Mouse (Mus musculus): ENCODE results near the gene Rpl13a. TPM values are rescaled to one million over a fixed set of nuclear protein-coding genes. Genes with fewer than 3 reads are reported as not detected.
A peak's percentile ranks its signal among the peaks of the same experiment; 100 is the strongest.

Rpl13a gene
- polyA plus RNA-seq, 1 experiment from 2014 or later = 558 TPM

GRCm38 (mm10) chr7:45160866-45161265 is 32.3 kb upstream of the Rpl13a start:
- Histone ChIP-seq H3K36me3 (ENCODE audit: control insufficient read depth, insufficient read depth) (no peaks in the 10 kb centered on the region), H3K27me3 (ENCODE audit: control insufficient read depth, insufficient read depth, low read depth, low read length) (peaks cover 37% of the 10 kb centered on the region), H3K4me1 (ENCODE audit: control insufficient read depth, low read depth, low read length) (peaks cover 14% of the 10 kb centered on the region), H3K4me2 (ENCODE audit: low read depth, low read length) (no peak overlapping the region), H3K9me3 (replicated peaks; ENCODE audit: control insufficient read depth, low read length) (no peaks in the 10 kb centered on the region), H3K4me3 (ENCODE audit: low read depth, low read length) (no peak overlapping the region), H3K27ac (ENCODE audit: low read length) (no peak overlapping the region), H3K9ac (ENCODE audit: low read depth, low read length) (no peak overlapping the region)
- ATAC-seq (ENCODE audit: low read depth) = no peak
- WGBS (ENCODE audit: insufficient replicate concordance) = 74% methylated on average over 3 of the region's 3 CpGs

- Histone ChIP-seq H3K27me3 (ENCODE audit: control insufficient read depth, insufficient read depth, low read depth, low read length) (peaks cover 32% of the 10 kb centered on the region), H3K4me3 (ENCODE audit: low read depth, low read length) (no peak overlapping the region), H3K9me3 (replicated peaks; ENCODE audit: control insufficient read depth, low read length) (no peaks in the 10 kb centered on the region), H3K27ac (ENCODE audit: low read length) (no peak overlapping the region), H3K4me1 (ENCODE audit: control insufficient read depth, low read depth, low read length) (peaks cover 14% of the 10 kb centered on the region), H3K4me2 (ENCODE audit: low read depth, low read length) (no peak overlapping the region), H3K9ac (ENCODE audit: low read depth, low read length) (no peak overlapping the region), H3K36me3 (ENCODE audit: control insufficient read depth, insufficient read depth) (no peaks in the 10 kb centered on the region)
- ATAC-seq (ENCODE audit: low read depth) = no peak
- 76% methylated on average over 6 of the region's 6 CpGs for WGBS (ENCODE audit: insufficient replicate concordance)
Observed at GRCm38 (mm10) chr7:45160316-45160800, 31.8 kb upstream of the Rpl13a start.

DNA sequence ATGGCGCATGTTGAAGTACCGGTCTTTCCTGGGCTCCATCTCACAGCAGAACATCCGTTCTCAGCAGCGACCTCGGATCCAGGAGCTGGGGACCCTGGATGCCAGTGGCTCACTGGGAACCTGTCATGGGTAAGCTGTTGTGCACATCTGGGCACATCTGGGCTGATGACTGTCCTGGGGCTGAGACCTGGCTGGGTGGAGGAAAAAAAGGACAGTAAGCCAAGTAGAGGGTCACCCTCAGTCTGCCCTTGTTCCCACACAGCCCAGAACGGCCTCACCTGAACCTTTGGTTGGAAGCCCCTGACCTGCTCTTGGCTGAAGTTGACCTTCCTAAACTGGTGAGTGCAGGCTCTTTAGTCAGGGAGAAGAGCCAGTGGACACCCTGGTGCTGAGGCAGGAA is 30.4 kb upstream of the Rpl13a start:
- Histone ChIP-seq H3K27me3 (ENCODE audit: control insufficient read depth, insufficient read depth, low read depth, low read length) (peaks cover 18% of the 10 kb centered on the region), H3K4me1 (ENCODE audit: control insufficient read depth, low read depth, low read length) (peaks cover 20% of the 10 kb centered on the region), H3K9ac (ENCODE audit: low read depth, low read length) (no peak overlapping the region), H3K36me3 (ENCODE audit: control insufficient read depth, insufficient read depth) (no peaks in the 10 kb centered on the region), H3K4me2 (ENCODE audit: low read depth, low read length) (no peak overlapping the region), H3K27ac (ENCODE audit: low read length) (no peak overlapping the region), H3K4me3 (ENCODE audit: low read depth, low read length) (no peak overlapping the region), H3K9me3 (replicated peaks; ENCODE audit: control insufficient read depth, low read length) (no peaks in the 10 kb centered on the region)
- ATAC-seq (ENCODE audit: low read depth) = no peak
- WGBS (ENCODE audit: insufficient replicate concordance) = 81% methylated on average over 6 of the region's 6 CpGs

GRCm38 (mm10) chr7:45157459-45157858 is 28.9 kb upstream of the Rpl13a start:
- ATAC-seq (ENCODE audit: low read depth) = no peak
- Histone ChIP-seq H3K36me3 (ENCODE audit: control insufficient read depth, insufficient read depth) (no peaks in the 10 kb centered on the region), H3K4me1 (ENCODE audit: control insufficient read depth, low read depth, low read length) (peaks cover 15% of the 10 kb centered on the region), H3K27ac (ENCODE audit: low read length) (no peak overlapping the region), H3K4me3 (ENCODE audit: low read depth, low read length) (no peak overlapping the region), H3K9me3 (replicated peaks; ENCODE audit: control insufficient read depth, low read length) (no peaks in the 10 kb centered on the region), H3K27me3 (ENCODE audit: control insufficient read depth, insufficient read depth, low read depth, low read length) (peaks cover 3% of the 10 kb centered on the region; the same call in 1 of the 2 replicates), H3K9ac (ENCODE audit: low read depth, low read length) (no peak overlapping the region), H3K4me2 (ENCODE audit: low read depth, low read length) (no peak overlapping the region)
- 81% methylated on average over 14 of the region's 14 CpGs for WGBS (ENCODE audit: insufficient replicate concordance)

DNA sequence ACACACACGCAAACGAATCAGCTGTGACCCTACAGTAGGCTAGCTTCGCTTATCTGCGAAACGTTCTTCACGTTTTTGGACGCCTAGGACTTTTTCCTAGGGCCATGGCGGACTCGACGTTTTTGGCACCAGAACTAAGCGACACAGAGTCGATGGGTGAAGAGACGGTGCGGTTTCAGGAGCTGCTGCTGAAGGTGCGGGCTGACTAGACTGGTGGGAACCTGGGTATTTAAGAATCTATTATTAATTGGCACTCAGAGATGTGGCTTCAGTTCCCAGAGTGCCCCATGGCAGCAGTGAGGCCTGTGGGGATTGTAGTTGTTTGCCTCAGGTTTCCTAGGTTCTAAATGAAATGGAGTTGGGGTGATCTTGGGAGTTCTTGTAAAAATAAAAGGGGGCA is 27.6 kb upstream of the Rpl13a start:
- Histone ChIP-seq H3K27me3 (ENCODE audit: control insufficient read depth, insufficient read depth, low read depth, low read length) (no peaks in the 10 kb centered on the region), H3K4me1 (ENCODE audit: control insufficient read depth, low read depth, low read length) (peaks cover 6% of the 10 kb centered on the region), H3K4me3 (ENCODE audit: low read depth, low read length) (no peak overlapping the region), H3K9ac (ENCODE audit: low read depth, low read length) (no peak overlapping the region), H3K4me2 (ENCODE audit: low read depth, low read length) (no peak overlapping the region), H3K27ac (ENCODE audit: low read length) (no peak overlapping the region), H3K36me3 (ENCODE audit: control insufficient read depth, insufficient read depth) (no peaks in the 10 kb centered on the region), H3K9me3 (replicated peaks; ENCODE audit: control insufficient read depth, low read length) (no peaks in the 10 kb centered on the region)
- ATAC-seq (ENCODE audit: low read depth) = no peak
- WGBS (ENCODE audit: insufficient replicate concordance) = 82% methylated on average over 15 of the region's 15 CpGs

GRCm38 (mm10) chr7:45155590-45155989 is 27.0 kb upstream of the Rpl13a start:
- Histone ChIP-seq H3K9ac (ENCODE audit: low read depth, low read length) (no peak overlapping the region), H3K4me3 (ENCODE audit: low read depth, low read length) (no peak overlapping the region), H3K4me2 (ENCODE audit: low read depth, low read length) (no peak overlapping the region), H3K27me3 (ENCODE audit: control insufficient read depth, insufficient read depth, low read depth, low read length) (no peaks in the 10 kb centered on the region), H3K4me1 (ENCODE audit: control insufficient read depth, low read depth, low read length) (peaks cover 6% of the 10 kb centered on the region), H3K36me3 (ENCODE audit: control insufficient read depth, insufficient read depth) (no peaks in the 10 kb centered on the region), H3K27ac (ENCODE audit: low read length) (no peak overlapping the region), H3K9me3 (replicated peaks; ENCODE audit: control insufficient read depth, low read length) (no peaks in the 10 kb centered on the region)
- WGBS (ENCODE audit: insufficient replicate concordance) = 76% methylated on average over 9 of the region's 9 CpGs
- no peak for ATAC-seq (ENCODE audit: low read depth)

DNA sequence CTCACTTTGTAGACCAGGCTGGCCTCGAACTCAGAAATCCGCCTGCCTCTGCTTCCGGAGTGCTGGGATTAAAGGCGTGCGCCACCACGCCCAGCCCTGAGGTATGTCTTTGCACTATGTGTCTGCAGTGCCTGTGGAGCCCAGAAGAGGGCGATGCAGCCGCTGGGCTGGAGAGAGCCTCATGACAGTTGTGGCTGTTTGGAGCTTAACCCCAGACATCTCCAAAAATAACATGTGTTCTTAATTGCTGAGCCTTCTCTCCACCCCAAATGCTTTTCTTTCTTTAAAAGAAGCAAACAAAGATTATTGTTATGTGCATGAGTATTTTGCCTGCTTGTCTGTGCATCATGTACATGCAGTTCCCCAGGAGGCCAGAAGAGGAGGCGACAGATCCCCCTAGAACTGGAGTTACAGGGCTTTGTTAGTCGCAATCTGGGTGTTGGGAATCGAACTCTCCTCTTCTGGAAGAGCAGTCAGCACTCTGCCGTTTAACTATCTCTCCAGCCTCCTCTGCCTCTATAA is 26.5 kb upstream of the Rpl13a start:
- H3K4me2 ChIP-seq (ENCODE audit: low read depth, low read length) = peak overlapping the region; percentile 85
- 0 out of 2 replicates have a peak overlapping the region, but pooled peaks have one; percentile 5 for H3K9ac ChIP-seq (ENCODE audit: low read depth, low read length)
- no peaks in the 10 kb centered on the region for H3K9me3 ChIP-seq (replicated peaks; ENCODE audit: control insufficient read depth, low read length)
- no peaks in the 10 kb centered on the region for H3K36me3 ChIP-seq (ENCODE audit: control insufficient read depth, insufficient read depth)
- H3K27ac ChIP-seq (ENCODE audit: low read length) = peak overlapping the region; percentile 26; the same call in 1 of the 2 replicates
- peak overlapping the region; percentile 76 for H3K4me3 ChIP-seq (ENCODE audit: low read depth, low read length)
- no peak for ATAC-seq (ENCODE audit: low read depth)
- WGBS (ENCODE audit: insufficient replicate concordance) = 62% methylated on average over 12 of the region's 12 CpGs
- no peaks in the 10 kb centered on the region for H3K27me3 ChIP-seq (ENCODE audit: control insufficient read depth, insufficient read depth, low read depth, low read length)
- peaks cover 6% of the 10 kb centered on the region for H3K4me1 ChIP-seq (ENCODE audit: control insufficient read depth, low read depth, low read length)

GRCm38 (mm10) chr7:45154096-45154992 is 25.8 kb upstream of the Rpl13a start, which contains the start of the genes Pih1d1 and Aldh16a1:
Pih1d1 (plus strand) TSS chr7:45154303.
Aldh16a1 (minus strand) TSS chr7:45154584.
- peak; percentile 95 for ATAC-seq (ENCODE audit: low read depth)
- WGBS (ENCODE audit: insufficient replicate concordance) = 1% methylated on average over 66 of the region's 69 CpGs
- H3K4me3 ChIP-seq (ENCODE audit: low read depth, low read length) = peak within 1 kb of the TSS; percentile 76

DNA sequence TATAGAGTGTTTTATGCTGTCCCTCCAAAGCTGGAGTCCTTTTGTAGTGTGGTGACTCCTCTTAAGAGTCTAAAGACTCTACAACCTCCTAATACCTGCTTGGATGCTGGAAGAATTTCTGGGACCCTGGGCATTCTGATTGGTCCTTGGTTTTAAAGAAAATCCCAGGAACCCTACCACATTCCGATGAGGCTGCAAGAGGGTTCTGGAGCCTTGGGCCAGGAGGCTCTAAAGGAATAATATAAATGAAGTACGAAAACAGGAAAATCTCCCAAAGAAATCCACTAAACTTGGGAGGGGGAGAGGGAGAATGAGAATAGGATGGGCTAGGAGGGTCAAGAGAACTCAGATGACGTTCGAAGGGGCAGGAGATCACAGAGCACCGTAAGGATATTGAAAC is 25.0 kb upstream of the Rpl13a start:
- WGBS (ENCODE audit: insufficient replicate concordance) = under 1% methylated on average over 5 of the region's 5 CpGs
- H3K36me3 ChIP-seq (ENCODE audit: control insufficient read depth, insufficient read depth) = no peaks in the 10 kb centered on the region
- no peaks in the 10 kb centered on the region for H3K27me3 ChIP-seq (ENCODE audit: control insufficient read depth, insufficient read depth, low read depth, low read length)
- peak overlapping the region; percentile 84 for H3K9ac ChIP-seq (ENCODE audit: low read depth, low read length)
- H3K4me1 ChIP-seq (ENCODE audit: control insufficient read depth, low read depth, low read length) = peaks cover 6% of the 10 kb centered on the region
- peak overlapping the region; percentile 94 for H3K27ac ChIP-seq (ENCODE audit: low read length)
- peak overlapping the region; percentile 76 for H3K4me3 ChIP-seq (ENCODE audit: low read depth, low read length)
- peak overlapping the region; percentile 85 for H3K4me2 ChIP-seq (ENCODE audit: low read depth, low read length)
- ATAC-seq (ENCODE audit: low read depth) = no peak
- H3K9me3 ChIP-seq (replicated peaks; ENCODE audit: control insufficient read depth, low read length) = no peaks in the 10 kb centered on the region

More at GRCm38 (mm10) chr7:45154096-45154992, 25.8 kb upstream of the Rpl13a start, which contains the start of the genes Pih1d1 and Aldh16a1:
- no peaks in the 10 kb centered on the region for H3K9me3 ChIP-seq (replicated peaks; ENCODE audit: control insufficient read depth, low read length)
- H3K27ac ChIP-seq (ENCODE audit: low read length) = peak within 1 kb of the TSS; percentile 94
- peak within 1 kb of the TSS; percentile 85 for H3K4me2 ChIP-seq (ENCODE audit: low read depth, low read length)
- H3K36me3 ChIP-seq (ENCODE audit: control insufficient read depth, insufficient read depth) = no peaks in the 10 kb centered on the region
- peaks cover 6% of the 10 kb centered on the region for H3K4me1 ChIP-seq (ENCODE audit: control insufficient read depth, low read depth, low read length)
- H3K9ac ChIP-seq (ENCODE audit: low read depth, low read length) = peak within 1 kb of the TSS; percentile 84
- no peaks in the 10 kb centered on the region for H3K27me3 ChIP-seq (ENCODE audit: control insufficient read depth, insufficient read depth, low read depth, low read length)

All from liver, embryonic 16.5 days (tissue).